Mouse (Mus musculus) hindbrain, embryonic 15.5 days (tissue): ENCODE measurements around the gene Nmur1. TPM values are rescaled to one million over a fixed set of nuclear protein-coding genes. Genes with fewer than 3 reads are reported as not detected.
"Not testable (repeated sequence)": the region's sequence is repeated elsewhere in the genome, so short reads cannot be mapped to it uniquely, and the experiment has no call there.

ENCODE experiments used
- ATAC-seq: fragments of 200-750 bp; cut with Nextera tagmentation; 2 replicates; pipeline ENCODE4 v1.8.0; 2017; ENCODE audit warnings: low read depth, moderate number of reproducible peaks, moderate TSS enrichment; ENCODE audit not compliant: low FRiP score
- H3K27ac ChIP-seq: fragments of 300-500 bp; sonication (generic); replicated peaks from 2 replicates; pipeline ENCODE4 v1.5.1; 2015; ENCODE audit warnings: mild to moderate bottlenecking, inconsistent platforms
- H3K27me3 ChIP-seq: fragments of 300-500 bp; sonication (generic); 2 replicates; pipeline ENCODE4 v1.6.1; 2015; ENCODE audit warnings: control low read depth, inconsistent platforms
- H3K36me3 ChIP-seq: fragments of 300-500 bp; sonication (generic); 2 replicates; pipeline ENCODE4 v1.6.1; 2015; ENCODE audit warnings: control low read depth, inconsistent platforms
- H3K4me1 ChIP-seq: fragments of 300-500 bp; sonication (generic); replicated peaks from 2 replicates; pipeline ENCODE4 v1.6.1; 2015; ENCODE audit warnings: control low read depth, inconsistent platforms
- H3K4me2 ChIP-seq: fragments of 300-500 bp; sonication (generic); 2 replicates; pipeline ENCODE4 v1.6.1; 2015; ENCODE audit warnings: moderate library complexity, mild to moderate bottlenecking, inconsistent platforms
- H3K4me3 ChIP-seq: fragments of 300-500 bp; sonication (generic); 2 replicates; pipeline ENCODE4 v1.5.1; 2015; ENCODE audit warnings: mild to moderate bottlenecking, inconsistent platforms
- H3K9ac ChIP-seq: fragments of 300-500 bp; sonication (generic); 2 replicates; pipeline ENCODE4 v1.6.1; 2015; ENCODE audit warnings: inconsistent platforms
- H3K9me3 ChIP-seq: fragments of 300-500 bp; sonication (generic); 2 replicates; pipeline ENCODE4 v1.6.1; 2016; ENCODE audit warnings: control low read depth, inconsistent platforms
- WGBS: fragments of 180-500 bp; shearing (Covaris S2); methylation state at CpG from one replicate; pipeline ENCODE4 v1.1.7; 2015; 5-methylcytosine and 5-hydroxymethylcytosine counted together
- polyA plus RNA-seq: library from polyadenylated mRNA; unstranded; fragments of >200 nt; fragmentation: Nextera tagmentation; extraction: Ambion mirVana; gene quantifications from 2 replicates; pipeline ENCODE4 v1.2.1, GENCODE M21; 2015

Nmur1 gene
- polyA plus RNA-seq, 1 experiment from 2014 or later, result 0.19 TPM

- Histone ChIP-seq H3K4me1 (no peaks in the 10 kb centered on the region), H3K36me3 (peaks cover 69% of the 10 kb centered on the region), H3K4me3 (no peak overlapping the region), H3K27me3 (no peaks in the 10 kb centered on the region), H3K4me2 (no peak overlapping the region), H3K9me3 (no peaks in the 10 kb centered on the region), H3K9ac (no peak overlapping the region), H3K27ac (no peak overlapping the region)
- no peak for ATAC-seq
- 71% methylated on average over 4 of the region's 4 CpGs for WGBS
Observed at GRCm38 (mm10) chr1:86348801-86349200, 77.2 kb downstream of the Nmur1 start.

- H3K27me3 ChIP-seq, result no peaks in the 10 kb centered on the region
- no peak overlapping the region for H3K4me3 ChIP-seq
- 67% methylated on average over 1 of the region's 1 CpGs for WGBS
- no peak overlapping the region for H3K9ac ChIP-seq
- H3K27ac ChIP-seq, result no peak overlapping the region
- H3K9me3 ChIP-seq, result no peaks in the 10 kb centered on the region
- H3K4me1 ChIP-seq, result no peaks in the 10 kb centered on the region
- peaks cover 62% of the 10 kb centered on the region for H3K36me3 ChIP-seq
- no peak for ATAC-seq
- H3K4me2 ChIP-seq, result no peak overlapping the region
Observed at GRCm38 (mm10) chr1:86348083-86348482, 77.9 kb downstream of the Nmur1 start.

- H3K9ac ChIP-seq, result no peak overlapping the region
- H3K27me3 ChIP-seq, result no peaks in the 10 kb centered on the region
- 50% methylated on average over 1 of the region's 1 CpGs for WGBS
- no peaks in the 10 kb centered on the region for H3K4me1 ChIP-seq
- no peak for ATAC-seq
- no peaks in the 10 kb centered on the region for H3K9me3 ChIP-seq
- H3K27ac ChIP-seq, result no peak overlapping the region
- no peak overlapping the region for H3K4me2 ChIP-seq
- H3K36me3 ChIP-seq, result peaks cover 59% of the 10 kb centered on the region
- H3K4me3 ChIP-seq, result no peak overlapping the region
Observed at GRCm38 (mm10) chr1:86347716-86348045, 78.3 kb downstream of the Nmur1 start.

GRCm38 (mm10) chr1:86346851-86347715 lies 78.9 kb downstream of the Nmur1 start:
- Histone ChIP-seq H3K4me3 (no peak overlapping the region), H3K27me3 (no peaks in the 10 kb centered on the region), H3K4me1 (no peaks in the 10 kb centered on the region), H3K36me3 (peaks cover 54% of the 10 kb centered on the region), H3K27ac (no peak overlapping the region), H3K9me3 (no peaks in the 10 kb centered on the region), H3K9ac (no peak overlapping the region), H3K4me2 (no peak overlapping the region)
- ATAC-seq, result no peak
- 94% methylated on average over 3 of the region's 3 CpGs for whole genome bisulfite sequencing

GRCm38 (mm10) chr1:86345956-86346355 lies 80.1 kb downstream of the Nmur1 start:
- H3K4me3 ChIP-seq, result no peak overlapping the region
- 97% methylated on average over 4 of the region's 4 CpGs for WGBS
- no peak overlapping the region for H3K27ac ChIP-seq
- no peaks in the 10 kb centered on the region for H3K27me3 ChIP-seq
- no peaks in the 10 kb centered on the region for H3K4me1 ChIP-seq
- ATAC-seq, result no peak
- H3K4me2 ChIP-seq, result no peak overlapping the region
- no peaks in the 10 kb centered on the region for H3K9me3 ChIP-seq
- H3K9ac ChIP-seq, result no peak overlapping the region
- peaks cover 42% of the 10 kb centered on the region for H3K36me3 ChIP-seq

GRCm38 (mm10) chr1:86345069-86345468 lies 81.0 kb downstream of the Nmur1 start:
- H3K4me1 ChIP-seq, result no peaks in the 10 kb centered on the region
- 94% methylated on average over 4 of the region's 4 CpGs for WGBS
- H3K9me3 ChIP-seq, result no peaks in the 10 kb centered on the region
- H3K27ac ChIP-seq, result no peak overlapping the region
- no peaks in the 10 kb centered on the region for H3K27me3 ChIP-seq
- H3K4me2 ChIP-seq, result no peak overlapping the region
- H3K36me3 ChIP-seq, result peaks cover 33% of the 10 kb centered on the region
- H3K9ac ChIP-seq, result no peak overlapping the region
- no peak overlapping the region for H3K4me3 ChIP-seq
- ATAC-seq, result no peak

- Histone ChIP-seq H3K4me1 (no peaks in the 10 kb centered on the region), H3K27ac (no peak overlapping the region), H3K27me3 (no peaks in the 10 kb centered on the region), H3K9me3 (no peaks in the 10 kb centered on the region), H3K4me3 (no peak overlapping the region), H3K36me3 (peaks cover 25% of the 10 kb centered on the region), H3K9ac (no peak overlapping the region), H3K4me2 (no peak overlapping the region)
- no peak for ATAC-seq
- 83% methylated on average over 4 of the region's 4 CpGs for WGBS
Observed at GRCm38 (mm10) chr1:86343969-86344861, 81.8 kb downstream of the Nmur1 start.

- Histone ChIP-seq H3K4me1 (no peaks in the 10 kb centered on the region), H3K27ac (no peak overlapping the region), H3K9me3 (no peaks in the 10 kb centered on the region), H3K36me3 (peaks cover 14% of the 10 kb centered on the region), H3K27me3 (no peaks in the 10 kb centered on the region), H3K4me2 (no peak overlapping the region), H3K9ac (no peak overlapping the region), H3K4me3 (no peak overlapping the region)
- ATAC-seq, result no peak
- WGBS, result 100% methylated on average over 1 of the region's 1 CpGs
Observed at GRCm38 (mm10) chr1:86343087-86343645, 82.9 kb downstream of the Nmur1 start.

- Histone ChIP-seq H3K4me1 (no peaks in the 10 kb centered on the region), H3K9me3 (no peaks in the 10 kb centered on the region), H3K36me3 (peaks cover 6% of the 10 kb centered on the region), H3K4me2 (no peak overlapping the region), H3K27ac (no peak overlapping the region), H3K27me3 (no peaks in the 10 kb centered on the region), H3K4me3 (no peak overlapping the region), H3K9ac (no peak overlapping the region)
- WGBS, result 91% methylated on average over 2 of the region's 2 CpGs
- ATAC-seq, result no peak
Observed at GRCm38 (mm10) chr1:86342371-86342770, 83.7 kb downstream of the Nmur1 start.

- not testable (repeated sequence) for H3K36me3 ChIP-seq, H3K27ac ChIP-seq, H3K9ac ChIP-seq, H3K4me2 ChIP-seq, H3K27me3 ChIP-seq, H3K4me1 ChIP-seq, H3K4me3 ChIP-seq, ATAC-seq, H3K9me3 ChIP-seq
- WGBS, result 94% methylated on average over 2 of the region's 2 CpGs
Observed at GRCm38 (mm10) chr1:86341096-86341495, 84.9 kb downstream of the Nmur1 start.

GRCm38 (mm10) chr1:86339156-86339812 lies 86.7 kb downstream of the Nmur1 start:
- 29% methylated on average over 4 of the region's 4 CpGs for WGBS
- peak; percentile 74; the same call in 1 of the 2 replicates for ATAC-seq
- Histone ChIP-seq H3K4me2 (no peak overlapping the region), H3K9ac (no peak overlapping the region), H3K27me3 (no peaks in the 10 kb centered on the region), H3K27ac (no peak overlapping the region), H3K9me3 (no peaks in the 10 kb centered on the region), H3K36me3 (no peaks in the 10 kb centered on the region), H3K4me1 (no peaks in the 10 kb centered on the region), H3K4me3 (no peak overlapping the region)
